Mouse (Mus musculus) neural tube, embryonic 12.5 days (tissue): Measurements from ENCODE around the gene Myh9. TPM values are rescaled to one million over a fixed set of nuclear protein-coding genes. Genes with fewer than 3 reads are reported as not detected.
A peak's percentile ranks its signal among the peaks of the same experiment; 100 is the strongest.

Experiments used
- ATAC-seq: fragments of 200-750 bp; cut with Nextera tagmentation; 2 replicates; pipeline ENCODE4 v1.8.0; 2017; ENCODE audit warnings: low read depth, mild to moderate bottlenecking, moderate TSS enrichment, moderate library complexity; ENCODE audit not compliant: low FRiP score
- H3K27ac ChIP-seq: fragments of 300-500 bp; sonication (generic); 2 replicates; pipeline ENCODE4 v1.5.1; 2016
- H3K27me3 ChIP-seq: fragments of 300-500 bp; sonication (generic); replicated peaks from 2 replicates; pipeline ENCODE4 v1.6.1; 2016; ENCODE audit warnings: mild to moderate bottlenecking
- H3K36me3 ChIP-seq: fragments of 300-500 bp; sonication (generic); 2 replicates; pipeline ENCODE4 v1.6.1; 2016; ENCODE audit warnings: mild to moderate bottlenecking
- H3K4me1 ChIP-seq: fragments of 300-500 bp; sonication (generic); 2 replicates; pipeline ENCODE4 v1.6.1; 2016
- H3K4me2 ChIP-seq: fragments of 300-500 bp; sonication (generic); replicated peaks from 2 replicates; pipeline ENCODE4 v1.6.1; 2016; ENCODE audit warnings: mild to moderate bottlenecking
- H3K4me3 ChIP-seq: fragments of 300-500 bp; sonication (generic); 2 replicates; pipeline ENCODE4 v1.5.1; 2016
- H3K9ac ChIP-seq: fragments of 300-500 bp; sonication (generic); 2 replicates; pipeline ENCODE4 v1.6.1; 2016; ENCODE audit warnings: mild to moderate bottlenecking
- H3K9me3 ChIP-seq: fragments of 300-500 bp; sonication (generic); 2 replicates; pipeline ENCODE4 v1.6.1; 2016; ENCODE audit warnings: mild to moderate bottlenecking
- WGBS: fragments of 180-500 bp; shearing (Covaris S2); methylation state at CpG from one replicate; pipeline ENCODE4 v1.1.7; 2016; 5-methylcytosine and 5-hydroxymethylcytosine counted together
- polyA plus RNA-seq: library from polyadenylated mRNA; unstranded; fragments of >200 nt; fragmentation: Nextera tagmentation; extraction: Ambion mirVana; gene quantifications from 2 replicates; pipeline ENCODE4 v1.2.1, GENCODE M21; 2016

The Myh9 gene
- polyA plus RNA-seq, 1 experiment from 2014 or later = 21.0 TPM

DNA sequence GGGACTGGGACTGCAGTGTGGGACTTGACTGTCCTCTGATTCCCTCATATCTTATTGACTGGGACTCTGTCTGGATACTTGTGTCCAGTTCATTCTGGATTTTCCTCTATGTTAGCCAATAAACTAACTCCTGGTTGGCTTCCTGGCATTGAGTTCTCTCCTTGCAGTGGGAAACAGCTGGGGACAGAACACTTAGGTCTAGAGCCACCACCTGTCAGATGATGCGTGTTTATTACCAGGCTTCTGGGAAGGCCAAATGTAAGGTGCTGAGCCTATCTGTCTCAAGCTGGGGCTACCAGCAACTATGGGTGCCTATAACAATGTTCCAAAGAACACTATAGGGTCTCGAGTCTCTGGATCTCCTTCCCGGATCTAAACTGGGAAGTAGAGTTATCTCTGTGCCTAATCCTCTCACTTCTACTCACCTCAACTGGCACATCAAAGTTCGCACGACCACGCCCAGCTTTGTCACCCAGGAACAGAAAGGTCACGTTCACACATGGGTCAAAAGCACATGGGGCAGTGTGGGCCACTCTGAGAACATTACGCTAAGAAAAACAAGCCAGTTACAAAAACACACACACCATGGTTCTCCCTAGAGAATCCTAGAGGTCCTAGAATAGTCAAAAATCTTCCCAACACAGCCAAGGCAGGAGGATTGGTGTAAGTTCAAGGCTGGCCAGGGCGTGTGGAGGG, 22.2 kb upstream of the Myh9 start:
- ATAC-seq = no peak
- Histone ChIP-seq H3K4me3 (no peak overlapping the region), H3K27ac (no peak overlapping the region), H3K9ac (no peak overlapping the region), H3K9me3 (no peaks in the 10 kb centered on the region), H3K27me3 (no peaks in the 10 kb centered on the region), H3K4me2 (no peak overlapping the region), H3K4me1 (no peaks in the 10 kb centered on the region), H3K36me3 (no peaks in the 10 kb centered on the region)
- 85% methylated on average over 9 of the region's 9 CpGs for WGBS

- H3K9me3 ChIP-seq = no peaks in the 10 kb centered on the region
- H3K9ac ChIP-seq = no peak overlapping the region
- H3K4me1 ChIP-seq = no peaks in the 10 kb centered on the region
- no peak overlapping the region for H3K4me3 ChIP-seq
- 85% methylated on average over 22 of the region's 22 CpGs for WGBS
- H3K36me3 ChIP-seq = no peaks in the 10 kb centered on the region
- ATAC-seq = no peak
- H3K4me2 ChIP-seq = no peak overlapping the region
- no peaks in the 10 kb centered on the region for H3K27me3 ChIP-seq
- no peak overlapping the region for H3K27ac ChIP-seq
Measured at GRCm38 (mm10) chr15:77862991-77863972, 21.3 kb upstream of the Myh9 start.

GRCm38 (mm10) chr15:77860081-77860665, 18.2 kb upstream of the Myh9 start:
- no peak overlapping the region for H3K4me3 ChIP-seq
- H3K4me2 ChIP-seq = no peak overlapping the region
- H3K27me3 ChIP-seq = 0 out of 2 replicates have a peak, but pooled peaks cover 2% of the 10 kb centered on the region
- H3K9me3 ChIP-seq = no peaks in the 10 kb centered on the region
- peaks cover 8% of the 10 kb centered on the region for H3K4me1 ChIP-seq
- ATAC-seq = no peak
- H3K27ac ChIP-seq = no peak overlapping the region
- no peaks in the 10 kb centered on the region for H3K36me3 ChIP-seq
- no peak overlapping the region for H3K9ac ChIP-seq
- WGBS = 84% methylated on average over 1 of the region's 1 CpGs

DNA sequence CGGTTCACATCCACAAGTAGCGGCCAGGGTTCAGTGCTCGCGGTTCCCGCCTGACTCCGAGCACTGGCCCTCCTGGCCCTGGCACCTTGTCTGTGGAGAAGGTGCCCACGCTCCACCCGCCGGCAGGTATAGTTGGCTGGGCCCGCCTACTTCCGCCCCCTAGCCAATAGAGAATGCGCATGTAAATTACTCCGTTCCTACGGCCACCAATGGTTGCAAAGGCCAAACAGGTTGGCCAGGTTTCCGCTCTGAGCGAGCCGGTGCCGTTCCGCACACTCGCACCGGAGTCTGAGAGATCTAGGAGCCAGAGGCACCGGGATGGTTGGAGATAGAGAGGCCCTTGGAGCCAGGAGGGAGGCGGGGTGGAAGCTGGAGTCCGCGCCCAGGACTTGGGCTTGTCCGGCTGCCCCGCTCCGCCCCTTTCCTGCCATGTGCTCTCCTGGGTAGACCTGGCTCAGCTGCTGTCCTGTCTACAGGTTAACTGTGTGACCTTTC, 15.7 kb upstream of the Myh9 start:
- under 1% methylated on average over 28 of the region's 28 CpGs for WGBS
- no peak overlapping the region for H3K27ac ChIP-seq
- H3K9ac ChIP-seq = peak overlapping the region; percentile 35; the same call in 1 of the 2 replicates
- H3K4me2 ChIP-seq = peak overlapping the region; percentile 81
- no peaks in the 10 kb centered on the region for H3K36me3 ChIP-seq
- H3K4me1 ChIP-seq = peaks cover 8% of the 10 kb centered on the region
- no peak for ATAC-seq
- H3K9me3 ChIP-seq = no peaks in the 10 kb centered on the region
- 0 out of 2 replicates have a peak, but pooled peaks cover 2% of the 10 kb centered on the region for H3K27me3 ChIP-seq
- H3K4me3 ChIP-seq = peak overlapping the region; percentile 46

- Histone ChIP-seq H3K27ac (no peak overlapping the region), H3K4me2 (no peak overlapping the region), H3K36me3 (no peaks in the 10 kb centered on the region), H3K27me3 (0 out of 2 replicates have a peak, but pooled peaks cover 2% of the 10 kb centered on the region), H3K4me1 (peaks cover 8% of the 10 kb centered on the region), H3K4me3 (no peak overlapping the region), H3K9ac (no peak overlapping the region), H3K9me3 (no peaks in the 10 kb centered on the region)
- ATAC-seq = no peak
- 77% methylated on average over 5 of the region's 5 CpGs for WGBS
Measured at GRCm38 (mm10) chr15:77856541-77856940, 14.6 kb upstream of the Myh9 start.

DNA sequence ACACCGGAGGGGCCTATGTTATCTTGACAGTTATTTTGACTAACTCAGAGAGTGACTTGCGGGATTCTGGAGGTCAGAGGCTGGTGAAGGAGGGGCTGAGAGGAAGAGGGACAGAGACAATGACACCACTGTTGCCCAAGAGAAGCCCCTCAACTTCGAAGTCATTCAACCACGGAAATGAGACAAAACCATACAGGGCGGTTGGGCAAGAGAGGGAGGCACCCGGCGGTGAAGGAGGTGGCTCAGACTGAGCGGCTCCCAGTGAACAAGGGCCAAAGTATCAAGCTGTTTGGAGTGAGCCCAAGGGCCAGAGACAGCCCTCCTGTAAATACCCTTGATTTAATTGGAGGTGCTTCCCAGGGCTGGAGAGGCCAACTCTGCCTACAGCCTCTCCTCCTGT, 13.3 kb upstream of the Myh9 start:
- no peaks in the 10 kb centered on the region for H3K9me3 ChIP-seq
- H3K4me3 ChIP-seq = no peak overlapping the region
- H3K4me2 ChIP-seq = no peak overlapping the region
- H3K36me3 ChIP-seq = no peaks in the 10 kb centered on the region
- H3K27ac ChIP-seq = no peak overlapping the region
- peaks cover 8% of the 10 kb centered on the region for H3K4me1 ChIP-seq
- H3K27me3 ChIP-seq = 0 out of 2 replicates have a peak, but pooled peaks cover 2% of the 10 kb centered on the region
- WGBS = 53% methylated on average over 8 of the region's 8 CpGs
- H3K9ac ChIP-seq = no peak overlapping the region
- no peak for ATAC-seq

DNA sequence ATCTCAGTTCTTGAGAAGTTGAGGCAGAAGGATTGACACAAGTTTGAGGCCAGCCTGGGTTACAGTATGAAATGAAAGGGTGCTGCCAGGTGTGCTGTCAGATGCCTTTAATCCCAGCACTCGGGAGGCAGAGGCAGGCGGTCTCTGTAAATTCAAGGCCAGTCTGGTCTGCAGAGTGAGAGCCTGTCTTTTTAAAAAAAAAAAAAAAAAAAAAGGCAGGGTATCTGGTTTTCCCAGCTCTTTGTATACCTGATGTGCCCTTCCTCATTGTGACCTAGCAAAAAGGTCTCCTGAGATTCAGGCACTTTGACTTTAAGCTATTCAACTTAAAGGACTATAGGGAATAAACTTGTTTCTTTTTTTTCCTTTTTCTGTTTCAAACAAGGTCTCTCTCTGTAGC, 10.0 kb upstream of the Myh9 start:
- 93% methylated on average over 2 of the region's 2 CpGs for WGBS
- Histone ChIP-seq H3K9ac (no peak overlapping the region), H3K27ac (no peak overlapping the region), H3K36me3 (no peaks in the 10 kb centered on the region), H3K27me3 (0 out of 2 replicates have a peak, but pooled peaks cover 2% of the 10 kb centered on the region), H3K4me1 (no peaks in the 10 kb centered on the region), H3K4me2 (no peak overlapping the region), H3K4me3 (no peak overlapping the region), H3K9me3 (no peaks in the 10 kb centered on the region)
- ATAC-seq = no peak

- 42% methylated on average over 3 of the region's 3 CpGs for WGBS
- no peaks in the 10 kb centered on the region for H3K9me3 ChIP-seq
- ATAC-seq = no peak
- H3K27me3 ChIP-seq = no peaks in the 10 kb centered on the region
- H3K4me3 ChIP-seq = no peak overlapping the region
- no peak overlapping the region for H3K9ac ChIP-seq
- H3K36me3 ChIP-seq = no peaks in the 10 kb centered on the region
- H3K4me2 ChIP-seq = no peak overlapping the region
- no peak overlapping the region for H3K27ac ChIP-seq
- H3K4me1 ChIP-seq = no peaks in the 10 kb centered on the region
Measured at GRCm38 (mm10) chr15:77851136-77851535, 9.2 kb upstream of the Myh9 start.

DNA sequence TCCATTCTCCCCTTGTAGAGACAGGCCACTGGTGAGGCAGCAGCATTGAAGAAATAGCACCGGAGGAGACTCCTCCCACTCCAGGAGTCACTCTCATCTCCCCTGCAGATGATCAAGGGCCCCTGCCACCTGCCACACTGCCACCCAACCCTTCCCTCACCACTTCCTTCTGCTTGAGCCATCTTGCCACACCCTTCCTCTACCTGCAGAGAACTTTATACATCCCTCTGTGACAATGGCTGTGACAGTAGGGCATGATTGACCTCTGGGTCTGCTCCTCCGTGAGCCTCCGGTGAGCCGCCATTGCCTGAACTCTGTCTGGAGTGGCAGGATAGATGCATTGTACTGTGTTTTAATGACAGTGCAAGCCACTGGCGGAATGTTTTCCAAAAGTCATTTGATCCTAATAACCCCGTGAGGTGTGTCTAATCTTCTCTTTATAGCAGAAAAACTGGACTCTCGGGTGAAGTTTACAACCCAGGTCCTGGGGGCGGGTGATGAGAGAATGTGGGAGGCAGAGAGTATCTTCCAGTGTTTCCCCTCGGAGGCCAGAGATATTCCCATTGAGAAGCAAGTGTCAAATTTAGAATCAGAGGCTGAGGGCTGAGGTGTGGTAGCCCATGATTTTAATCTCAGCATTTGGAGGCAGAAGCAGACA, 7.7 kb upstream of the Myh9 start:
- WGBS = 64% methylated on average over 9 of the region's 9 CpGs
- ATAC-seq = no peak
- H3K9ac ChIP-seq = no peak overlapping the region
- no peaks in the 10 kb centered on the region for H3K4me1 ChIP-seq
- H3K4me3 ChIP-seq = no peak overlapping the region
- H3K9me3 ChIP-seq = no peaks in the 10 kb centered on the region
- no peak overlapping the region for H3K4me2 ChIP-seq
- H3K27ac ChIP-seq = no peak overlapping the region
- no peaks in the 10 kb centered on the region for H3K36me3 ChIP-seq
- no peaks in the 10 kb centered on the region for H3K27me3 ChIP-seq

- 77% methylated on average over 5 of the region's 5 CpGs for WGBS
- Histone ChIP-seq H3K27me3 (no peaks in the 10 kb centered on the region), H3K27ac (no peak overlapping the region), H3K4me1 (no peaks in the 10 kb centered on the region), H3K9me3 (no peaks in the 10 kb centered on the region), H3K4me3 (no peak overlapping the region), H3K9ac (no peak overlapping the region), H3K4me2 (no peak overlapping the region), H3K36me3 (no peaks in the 10 kb centered on the region)
- ATAC-seq = no peak
Measured at GRCm38 (mm10) chr15:77849039-77849436, 7.1 kb upstream of the Myh9 start.

DNA sequence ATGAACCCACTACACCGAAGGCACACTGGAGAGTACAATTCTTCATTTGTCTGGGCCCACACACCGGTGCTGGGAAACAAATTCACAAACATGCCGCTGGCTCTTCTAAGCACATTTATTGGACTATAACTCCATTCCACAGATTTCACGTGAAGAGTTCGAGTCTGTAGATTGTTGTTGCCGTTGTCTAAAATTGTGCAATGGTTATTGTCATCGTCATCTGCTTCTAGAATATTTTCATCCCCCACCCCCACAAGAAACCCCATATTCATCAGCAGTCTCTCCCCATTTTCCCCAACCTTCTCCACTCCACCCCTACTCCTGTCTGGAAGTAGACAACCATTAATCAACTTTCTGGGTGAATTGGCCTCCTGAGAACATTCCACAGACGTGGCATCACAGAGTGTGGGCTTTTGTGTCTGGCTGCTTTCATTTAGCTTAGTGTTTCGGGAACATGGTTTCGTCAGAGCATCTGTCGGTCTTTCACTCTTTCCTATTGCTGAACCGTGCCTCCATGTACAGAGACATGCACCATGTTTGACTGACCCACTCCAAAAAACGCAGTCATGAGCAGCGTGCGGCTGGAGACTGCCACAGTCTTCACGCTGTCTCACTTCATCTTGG, 6.6 kb upstream of the Myh9 start:
- ATAC-seq = no peak
- no peak overlapping the region for H3K9ac ChIP-seq
- no peaks in the 10 kb centered on the region for H3K4me1 ChIP-seq
- no peaks in the 10 kb centered on the region for H3K36me3 ChIP-seq
- no peak overlapping the region for H3K4me3 ChIP-seq
- no peaks in the 10 kb centered on the region for H3K9me3 ChIP-seq
- no peak overlapping the region for H3K4me2 ChIP-seq
- no peaks in the 10 kb centered on the region for H3K27me3 ChIP-seq
- 81% methylated on average over 16 of the region's 16 CpGs for whole genome bisulfite sequencing
- H3K27ac ChIP-seq = no peak overlapping the region
